Mouse (Mus musculus) frontal cortex, postnatal 10 days (tissue): ENCODE measurements around the gene Cdip1.
A peak's percentile ranks its signal among the peaks of the same experiment; 100 is the strongest.
"Not testable (repeated sequence)": the region's sequence is repeated elsewhere in the genome, so short reads cannot be mapped to it uniquely, and the experiment has no call there.

Experiments used
- DNase-seq, 2 experiments: peaks; one replicate each; pipeline ENCODE4 v3.0.0; 2022; ENCODE audit warnings: low spot score in 2 of 2, mixed read lengths in 1 of 2

The Cdip1 gene

DNA sequence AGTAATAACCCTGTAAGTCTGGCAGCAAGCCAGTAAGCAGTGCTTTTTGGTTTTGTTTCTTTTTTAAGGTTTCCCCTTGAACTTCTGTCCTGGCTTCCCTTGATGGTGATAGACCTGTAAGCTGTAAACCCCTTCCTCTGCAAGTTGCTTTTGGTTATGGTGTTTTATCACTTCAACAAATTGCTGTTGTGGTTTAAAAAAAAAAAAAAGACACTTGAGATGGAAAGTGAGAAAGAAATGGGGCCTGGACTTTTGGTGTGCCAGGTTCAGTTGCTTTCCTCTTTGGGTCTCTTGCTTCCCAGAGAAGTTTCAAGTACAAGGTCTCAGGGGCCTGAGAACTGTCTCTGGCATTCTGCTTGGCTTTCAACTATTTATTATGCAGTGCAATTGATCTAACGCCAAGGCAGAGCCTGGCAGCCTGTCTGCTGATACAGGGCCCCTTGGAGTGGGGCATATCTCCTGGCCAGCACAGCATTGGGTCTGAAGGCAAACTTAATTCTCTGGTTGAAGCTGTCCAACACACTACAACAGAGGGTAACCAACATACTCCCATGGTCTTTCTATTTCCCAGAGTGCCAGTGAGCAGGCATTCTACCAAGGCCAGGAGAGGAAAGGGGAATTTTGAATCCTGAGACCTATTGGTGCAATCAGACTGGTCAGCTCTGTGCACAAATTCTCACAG, 16.7 kb downstream of the Cdip1 start:
- DNase-seq = no peak

DNA sequence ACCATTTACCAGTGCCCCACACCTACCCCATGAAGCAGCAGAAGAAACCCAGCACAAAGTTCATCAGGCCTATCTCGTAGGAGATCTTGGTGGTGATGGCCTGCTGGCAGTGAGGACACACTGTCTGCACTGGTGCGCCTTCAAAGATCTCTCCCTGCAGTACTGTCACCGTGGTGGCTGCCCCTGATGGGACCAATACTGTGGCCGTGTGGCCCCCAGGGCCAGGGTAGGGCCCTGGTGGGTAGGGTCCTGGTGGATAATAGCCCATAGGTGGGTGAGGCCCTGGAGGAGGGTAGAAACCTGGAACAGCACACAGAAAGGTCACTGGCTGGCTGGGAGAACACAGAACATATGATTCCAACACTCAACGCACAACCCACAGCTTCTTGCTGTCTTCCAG, 21.4 kb downstream of the Cdip1 start:
- no peak for DNase-seq

DNA sequence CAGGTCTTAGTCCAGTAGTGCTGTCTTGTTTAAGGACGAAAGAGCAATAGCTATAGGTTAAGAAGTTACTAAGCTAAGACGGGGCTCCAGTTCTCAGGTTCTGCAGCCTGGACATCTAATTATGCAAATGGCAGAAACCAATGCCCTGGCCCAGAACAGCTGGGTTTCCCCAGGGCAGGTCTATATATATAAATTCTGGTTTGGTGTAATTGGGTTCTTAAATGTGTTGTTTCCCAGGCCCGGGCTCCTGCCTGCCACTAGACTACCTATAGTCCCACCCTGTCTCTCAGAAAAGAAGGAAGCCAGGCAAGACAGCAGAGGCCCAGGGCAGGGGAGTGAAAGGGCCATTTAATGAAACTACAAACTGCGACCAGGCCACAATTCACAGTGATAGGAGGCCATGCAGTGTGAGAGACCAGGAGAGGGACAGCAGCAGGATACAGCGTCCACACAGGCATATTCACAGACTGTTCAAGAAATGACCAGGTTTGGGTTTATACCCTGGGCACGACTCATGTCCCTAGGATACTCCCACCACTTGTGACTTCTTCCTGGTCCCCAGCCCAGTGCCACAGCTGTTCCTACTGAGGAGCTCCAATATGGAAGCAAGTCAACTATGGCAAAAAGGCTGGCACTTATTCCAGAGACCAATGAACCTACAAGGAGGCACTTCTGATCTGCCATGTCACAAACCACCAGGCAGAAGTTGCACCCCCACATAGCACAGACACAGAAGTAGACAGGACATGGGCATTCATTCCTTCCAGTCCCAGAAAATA, 22.9 kb downstream of the Cdip1 start:
- no peak for DNase-seq

- DNase-seq = no peak
Measured at GRCm38 (mm10) chr16:4765852-4766251, 24.2 kb downstream of the Cdip1 start.

DNA sequence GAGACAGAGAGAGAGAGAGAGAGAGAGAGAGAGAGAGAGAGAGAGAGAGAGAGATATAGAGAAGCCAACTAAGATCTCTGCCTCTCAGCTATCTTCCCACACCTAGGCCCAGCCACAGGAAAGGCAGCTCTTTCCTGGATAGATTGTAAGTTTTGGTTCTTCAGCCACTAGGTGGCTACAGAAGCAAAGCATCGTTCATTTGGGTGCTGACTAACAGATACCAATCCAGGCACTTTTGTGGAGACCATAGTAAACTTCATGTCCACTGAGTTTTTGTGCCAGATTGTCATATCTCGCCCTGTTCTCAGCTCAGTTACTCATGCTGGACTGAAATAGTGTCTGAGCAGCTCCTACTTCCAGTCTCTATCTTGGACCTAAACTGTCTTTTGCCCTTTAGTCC, 26.8 kb downstream of the Cdip1 start:
- DNase-seq = no peak

GRCm38 (mm10) chr16:4762437-4762836, 27.7 kb downstream of the Cdip1 start:
- DNase-seq = no peak

DNA sequence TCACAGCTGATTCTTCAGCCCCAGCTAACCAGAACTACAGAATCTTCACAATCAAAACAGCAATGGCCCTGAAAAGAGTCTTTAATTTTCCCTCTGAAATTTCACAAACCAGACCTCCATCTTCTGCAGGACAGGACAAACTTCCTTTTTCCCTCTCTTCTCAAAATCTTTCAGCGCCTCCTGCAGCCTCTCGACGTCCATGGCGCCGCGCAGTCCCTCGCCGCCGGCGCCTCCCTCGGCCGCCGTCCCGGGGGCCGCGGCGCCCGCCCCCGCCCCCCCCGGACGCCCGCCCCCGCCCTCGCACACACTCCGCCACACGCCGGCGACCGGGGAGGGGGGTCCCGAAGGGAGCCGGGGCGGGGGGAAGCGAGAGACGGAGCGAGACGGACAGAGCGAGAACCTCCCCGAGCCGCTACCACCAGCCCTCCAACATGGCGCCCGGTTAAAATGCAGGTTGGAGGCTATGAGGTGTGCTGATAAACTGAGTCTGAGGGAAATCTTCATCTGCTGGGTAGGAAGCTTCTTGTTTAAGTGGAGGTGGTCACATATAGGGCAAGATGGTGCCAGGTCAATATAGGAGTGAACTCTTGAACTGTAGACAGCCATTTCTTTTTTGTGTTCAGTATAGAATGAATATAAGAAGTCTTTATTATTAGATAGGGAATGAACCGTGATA, 33.3 kb downstream of the Cdip1 start:
- DNase-seq = not testable (repeated sequence)

GRCm38 (mm10) chr16:4754045-4754444, 36.0 kb downstream of the Cdip1 start:
- no peak for DNase-seq

DNA sequence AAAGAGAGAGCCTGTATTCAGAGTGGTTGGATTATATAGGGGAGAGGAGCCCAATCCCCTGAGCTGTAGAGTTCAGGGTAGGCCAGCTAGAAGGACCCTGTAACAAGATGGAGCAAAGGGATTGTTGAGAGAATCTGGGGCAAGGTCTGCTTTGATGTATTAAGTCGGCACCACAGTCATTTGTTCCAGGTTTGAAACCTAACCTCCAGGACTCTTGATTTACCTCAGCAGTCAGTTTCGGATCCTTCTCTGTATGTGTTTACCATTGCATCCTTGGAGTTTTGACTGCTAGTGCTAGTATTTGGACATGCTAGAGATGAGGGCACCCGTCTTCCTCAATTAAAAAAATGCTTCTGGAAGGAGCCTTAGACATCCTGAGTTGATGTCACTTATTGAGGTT, 37.9 kb downstream of the Cdip1 start:
- no peak for DNase-seq

DNA sequence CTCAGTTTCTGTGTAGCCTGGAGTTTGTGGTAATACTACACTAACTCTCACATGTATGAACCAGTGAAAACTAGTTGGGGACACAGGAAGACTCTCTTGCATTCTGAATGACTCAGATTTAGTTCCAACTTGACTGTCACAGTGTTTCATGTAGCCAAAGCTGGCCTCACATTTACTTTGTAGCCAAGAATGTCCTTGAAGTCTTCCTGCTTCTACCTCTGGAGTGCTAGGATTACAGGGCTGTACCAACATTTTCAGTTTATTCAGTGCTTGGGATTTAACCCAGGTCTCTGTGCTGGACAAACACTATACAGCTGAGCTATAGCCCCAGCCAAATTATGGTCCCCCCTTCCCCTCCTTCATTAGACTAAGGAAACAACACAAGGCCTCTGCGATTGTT, 47.9 kb downstream of the Cdip1 start:
- no peak for DNase-seq

DNA sequence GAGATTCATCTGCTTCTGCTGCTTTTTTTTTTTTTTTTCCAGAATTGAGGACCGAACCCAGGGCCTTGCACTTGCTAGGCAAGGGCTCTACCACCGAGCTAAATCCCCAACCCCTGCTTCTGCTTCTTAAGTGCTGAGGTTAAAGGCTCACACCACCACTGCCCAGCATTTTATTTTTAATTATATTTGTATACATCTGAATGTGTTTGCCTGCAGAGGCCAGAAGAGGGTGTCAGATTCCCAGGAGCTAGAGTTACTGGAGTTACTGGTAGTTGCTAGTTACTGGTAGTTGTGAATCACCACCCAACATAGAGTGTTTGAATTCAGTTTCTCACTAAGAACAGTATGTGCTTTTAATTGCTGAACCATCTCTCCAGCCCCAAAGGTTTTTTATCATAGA, 50.1 kb downstream of the Cdip1 start:
- DNase-seq = no peak

DNA sequence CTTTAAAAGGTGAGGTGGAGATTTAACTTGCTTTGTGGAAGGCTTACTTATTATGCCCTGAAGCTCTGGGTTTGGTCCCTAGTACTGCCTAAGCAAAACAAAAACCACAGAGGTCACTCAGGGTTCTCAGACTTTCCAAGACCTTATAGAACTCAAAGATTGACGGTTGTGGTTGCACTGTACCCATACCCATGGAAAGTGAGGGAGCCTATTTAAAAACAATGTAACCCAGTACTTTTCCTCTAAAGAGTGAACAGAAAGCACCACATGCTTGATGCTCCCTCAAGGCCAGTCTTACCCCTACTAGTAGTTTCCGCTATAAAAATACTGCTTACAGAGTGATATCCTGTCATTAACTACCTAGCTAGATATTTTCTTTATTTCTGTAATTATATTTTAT, 53.8 kb downstream of the Cdip1 start:
- no peak for DNase-seq

- DNase-seq = no peak
Measured at GRCm38 (mm10) chr16:4730776-4731358, 59.2 kb downstream of the Cdip1 start.

DNA sequence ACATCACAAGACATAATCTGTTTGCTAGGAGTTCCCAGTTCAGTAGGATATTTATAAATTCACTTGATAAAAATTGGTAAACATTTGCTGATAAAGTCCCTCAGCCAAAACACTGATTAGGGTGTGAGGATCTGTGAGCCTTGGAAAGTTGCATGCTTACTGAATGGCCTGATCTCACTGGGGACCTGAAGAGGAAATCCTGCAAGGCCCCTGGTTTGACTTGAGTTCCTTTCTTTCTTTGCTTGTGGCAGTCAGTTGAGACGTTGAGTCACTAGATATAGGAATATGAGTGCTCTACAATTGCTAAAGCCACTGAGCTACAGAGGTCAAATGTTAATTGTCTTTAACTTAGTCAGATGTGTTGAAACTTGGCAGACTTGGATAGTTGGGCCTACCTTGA, 62.1 kb downstream of the Cdip1 start:
- DNase-seq = no peak

DNA sequence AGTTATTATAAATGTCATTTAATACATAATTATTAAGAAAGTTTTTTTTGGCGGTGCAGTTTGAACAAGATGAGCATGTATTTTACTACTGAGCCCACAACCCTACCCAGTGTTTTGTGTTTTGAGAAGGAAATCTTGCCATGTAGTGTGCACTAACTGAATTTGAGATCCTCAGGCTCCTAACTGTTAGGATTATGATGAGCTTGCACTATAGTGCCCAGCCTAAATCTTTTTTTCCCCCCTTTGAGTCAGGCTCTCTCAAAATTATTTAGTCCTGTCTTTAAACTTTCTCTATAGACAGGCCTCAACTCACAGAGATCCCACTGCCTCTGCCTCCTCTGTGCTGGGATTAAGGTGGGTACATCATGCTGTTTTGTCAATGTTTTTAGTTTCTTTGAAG, 62.6 kb downstream of the Cdip1 start:
- no peak for DNase-seq

- peak in 1 of 2 experiments; percentile 29 for DNase-seq
Measured at GRCm38 (mm10) chr16:4726528-4727128, 63.5 kb downstream of the Cdip1 start.

DNA sequence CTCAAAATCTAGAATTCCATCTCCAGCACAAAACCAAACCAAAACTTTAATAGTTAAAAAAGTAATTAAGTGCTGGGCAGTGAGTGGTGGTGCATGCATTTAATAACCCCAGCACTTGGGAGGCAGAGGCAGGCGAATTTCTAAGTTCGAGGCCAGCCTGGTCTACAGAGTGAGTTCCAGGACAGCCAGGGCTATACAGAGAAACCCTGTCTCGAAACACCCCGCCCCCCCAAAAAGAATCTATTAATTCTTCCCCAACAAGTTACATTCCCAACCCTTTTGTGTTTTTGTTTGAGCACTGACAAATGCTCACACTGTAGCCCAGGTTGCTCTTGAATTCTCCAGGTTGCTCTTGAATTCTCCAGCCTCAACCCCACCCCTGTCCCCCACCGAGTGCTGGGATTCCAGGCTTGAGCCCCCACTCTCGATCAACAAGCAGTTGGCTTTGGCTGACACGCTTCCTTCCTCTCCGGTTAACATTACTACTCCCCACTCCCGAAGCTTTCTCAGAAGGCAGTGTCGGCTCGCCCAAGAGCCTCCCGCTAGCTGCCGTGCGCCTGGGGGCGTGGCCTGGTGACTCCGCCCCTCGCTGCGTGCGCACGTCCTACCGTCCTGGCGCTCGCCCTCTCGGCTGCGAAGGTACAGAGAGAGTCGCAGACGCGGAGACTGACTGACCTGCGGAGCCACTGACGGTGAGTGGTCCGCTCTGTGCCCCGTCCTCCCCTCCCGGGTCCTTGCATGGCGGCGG, 64.1 kb downstream of the Cdip1 start, which contains the start of gene Hmox2:
TSS of gene Hmox2 (plus strand) at position 582 of the 748 bp plus-strand sequence.
- DNase-seq = peak; percentile 84 to 91

DNA sequence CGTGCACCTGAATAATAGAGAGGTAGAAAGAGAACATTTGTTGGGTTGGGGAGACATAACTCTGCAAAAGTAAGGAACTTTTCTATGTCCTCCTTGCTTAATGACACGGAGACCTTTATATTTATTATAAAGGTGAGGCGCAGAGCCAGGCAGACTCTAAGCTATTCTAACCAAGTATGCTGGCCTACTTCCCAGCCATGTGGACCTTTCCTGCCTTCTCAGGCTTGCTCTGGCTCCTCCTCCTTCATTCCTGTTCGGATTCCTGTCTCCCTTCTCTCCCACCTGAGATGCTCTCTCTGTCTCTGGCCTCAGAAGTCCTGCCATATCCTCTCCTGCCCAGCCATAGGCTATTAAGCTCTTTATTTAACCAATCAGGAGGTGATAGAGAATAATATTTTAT, 64.8 kb downstream of the Cdip1 start:
- no peak for DNase-seq

GRCm38 (mm10) chr16:4722915-4723209, 67.2 kb downstream of the Cdip1 start:
- no peak for DNase-seq

DNA sequence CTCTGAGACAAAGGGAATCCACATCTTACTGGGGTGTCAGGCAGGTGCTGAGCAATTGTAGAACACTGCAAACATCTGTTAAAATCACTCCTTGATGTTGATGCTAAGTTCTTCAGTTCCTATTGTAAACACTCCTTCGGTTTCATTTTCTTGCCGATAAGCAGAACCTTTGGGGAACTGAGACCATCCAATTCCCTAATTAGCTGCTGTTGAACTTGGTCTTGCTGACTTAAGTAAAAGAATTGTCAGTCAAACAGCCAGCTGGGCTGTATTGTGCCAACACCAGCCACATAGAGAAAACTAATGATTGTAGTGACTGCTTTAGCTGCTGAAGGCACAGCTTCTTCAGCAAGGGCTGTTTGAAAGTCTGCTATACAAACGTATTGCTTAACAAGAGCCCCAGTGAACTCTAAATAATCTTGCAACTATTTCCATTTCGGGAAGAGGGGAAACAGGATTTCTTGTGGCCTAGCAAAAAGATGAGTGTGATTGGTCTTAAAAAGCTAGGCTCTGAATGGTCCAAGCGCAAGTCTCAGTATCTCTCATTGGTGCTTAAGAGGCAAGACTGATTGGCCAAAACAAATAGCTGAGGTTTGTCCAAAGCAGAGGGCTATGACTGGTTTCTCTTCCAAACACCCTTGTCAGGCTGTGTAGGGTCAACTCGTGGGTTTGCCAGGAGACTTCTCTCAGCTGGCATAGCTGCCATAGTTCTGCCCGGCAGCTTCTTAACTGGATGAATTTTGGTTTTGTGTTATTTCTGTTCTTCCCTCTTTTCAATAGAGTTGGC, 67.8 kb downstream of the Cdip1 start:
- no peak for DNase-seq
